Mouse (Mus musculus) CH12.LX (cell line): ENCODE measurements around the gene Gm8994.

ENCODE experiments used
- CHD1 ChIP-seq: IDR thresholded peaks from 2 replicates; pipeline ENCODE4 v1.6.1; 2012; ENCODE audit warnings: low read depth, low read length, improper control_type of control experiment, inconsistent platforms
- RCOR1 ChIP-seq: conservative IDR thresholded peaks from 2 replicates; pipeline ENCODE4 v1.6.1; 2012; ENCODE audit warnings: low read depth, mild to moderate bottlenecking, inconsistent platforms, low read length, improper control_type of control experiment

DNA sequence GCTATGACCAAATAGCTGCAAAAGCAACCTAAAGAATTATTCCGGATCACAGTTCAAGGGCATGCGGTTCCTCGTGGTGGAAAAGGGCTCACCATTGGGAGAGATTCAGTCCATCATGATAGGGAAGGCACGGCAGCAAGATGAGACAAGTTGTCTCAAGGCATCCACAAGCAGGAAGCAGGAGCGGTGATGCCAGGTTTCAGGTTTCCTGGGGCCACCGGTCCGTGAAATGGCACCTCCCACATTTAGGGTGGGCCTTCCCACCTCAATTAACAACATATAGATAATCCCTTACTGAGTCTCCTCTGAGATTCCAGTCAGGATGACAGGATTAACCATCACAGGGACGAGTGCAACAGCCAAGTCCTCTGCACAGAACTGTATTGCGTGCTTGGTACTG, 20.3 kb downstream of the Gm8994 start:
- TF ChIP-seq RCOR1: no peak
- TF ChIP-seq CHD1: no peak
